Mouse (Mus musculus) kidney, embryonic 14.5 days (tissue): ENCODE measurements around the gene Isg20l2. TPM values are rescaled to one million over a fixed set of nuclear protein-coding genes. Genes with fewer than 3 reads are reported as not detected.
"Not testable (repeated sequence)": the region's sequence is repeated elsewhere in the genome, so short reads cannot be mapped to it uniquely, and the experiment has no call there.

ENCODE experiments used
- ATAC-seq: fragments of 200-750 bp; cut with Nextera tagmentation; 2 replicates; pipeline ENCODE4 v1.8.0; 2017; ENCODE audit warnings: moderate number of reproducible peaks, mild to moderate bottlenecking, moderate TSS enrichment, moderate library complexity; ENCODE audit not compliant: low FRiP score, low TSS enrichment
- H3K27ac ChIP-seq: fragments of 300-500 bp; sonication (generic); 2 replicates; pipeline ENCODE4 v1.5.1; 2014; ENCODE audit warnings: low read depth, mild to moderate bottlenecking, low read length, moderate library complexity, mixed read lengths
- H3K27me3 ChIP-seq: fragments of 300-500 bp; sonication (generic); 2 replicates; pipeline ENCODE4 v1.6.1; 2014; ENCODE audit warnings: mild to moderate bottlenecking, low read length; ENCODE audit not compliant: control insufficient read depth, insufficient read depth
- H3K36me3 ChIP-seq: fragments of 300-500 bp; sonication (generic); 2 replicates; pipeline ENCODE4 v1.6.1; 2014; ENCODE audit warnings: low read length, mixed read lengths; ENCODE audit not compliant: control insufficient read depth, insufficient read depth
- H3K4me1 ChIP-seq: fragments of 300-500 bp; sonication (generic); 2 replicates; pipeline ENCODE4 v1.6.1; 2014; ENCODE audit warnings: low read length, mixed read lengths; ENCODE audit not compliant: control insufficient read depth, insufficient read depth
- H3K4me2 ChIP-seq: fragments of 300-500 bp; sonication (generic); replicated peaks from 2 replicates; pipeline ENCODE4 v1.6.1; 2014; ENCODE audit warnings: low read depth, mild to moderate bottlenecking, low read length
- H3K4me3 ChIP-seq: fragments of 300-500 bp; sonication (generic); 2 replicates; pipeline ENCODE4 v1.5.1; 2014; ENCODE audit warnings: mild to moderate bottlenecking, low read length
- H3K9ac ChIP-seq: fragments of 300-500 bp; sonication (generic); 2 replicates; pipeline ENCODE4 v1.6.1; 2014; ENCODE audit warnings: low read depth, mild to moderate bottlenecking, low read length, moderate library complexity
- H3K9me3 ChIP-seq: fragments of 300-500 bp; sonication (generic); 2 replicates; pipeline ENCODE4 v1.6.1; 2016; ENCODE audit warnings: low read length; ENCODE audit not compliant: control insufficient read depth
- WGBS: fragments of 180-500 bp; shearing (Covaris S2); extraction: QIAGEN DNeasy Blood & Tissue Kit; methylation state at CpG from one replicate; pipeline ENCODE4 v1.1.7; 2014; 5-methylcytosine and 5-hydroxymethylcytosine counted together
- polyA plus RNA-seq: library from polyadenylated mRNA; unstranded; fragments of >200 nt; fragmentation: Nextera tagmentation; extraction: Ambion mirVana; gene quantifications from 2 replicates; pipeline ENCODE4 v1.2.1, GENCODE M21; 2014

Isg20l2 gene
- 34.6 and 45.5 TPM in 2 replicates for polyA plus RNA-seq

DNA sequence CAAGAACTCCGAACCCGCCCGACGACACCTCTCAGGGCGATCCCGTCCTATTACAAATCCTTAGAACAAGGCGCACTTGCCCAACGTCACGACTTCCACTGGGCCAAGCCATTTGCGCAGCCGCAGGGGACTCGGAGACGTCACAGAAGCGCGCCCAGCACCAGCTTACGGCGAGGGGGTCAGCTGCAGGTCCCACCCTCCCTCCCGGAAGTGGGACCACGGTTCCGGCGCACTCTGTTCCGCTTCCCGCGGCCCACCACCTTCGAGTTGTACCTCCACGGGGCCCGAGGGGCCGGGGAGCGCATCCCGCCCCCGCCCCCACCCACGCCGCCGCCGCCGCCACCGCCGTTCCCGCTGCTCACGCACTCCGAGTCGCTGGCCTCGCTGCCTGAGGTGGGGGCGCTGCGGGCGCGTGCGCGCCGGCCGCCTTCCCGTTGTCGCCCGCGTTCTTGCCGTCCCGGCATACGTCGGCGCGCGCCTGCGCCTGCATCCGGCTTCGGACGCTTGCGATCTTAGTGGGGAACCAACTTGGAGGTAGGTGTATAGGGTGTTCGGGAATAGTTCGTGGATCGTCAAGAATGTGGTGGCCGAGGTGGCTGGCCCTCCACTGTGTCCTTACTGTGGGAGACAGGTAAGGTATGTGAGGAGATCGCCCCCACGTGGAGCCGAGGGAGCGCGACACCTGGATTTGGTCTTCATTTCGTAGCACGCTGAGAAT is at the start of gene Isg20l2, which contains the start of gene Rrnad1:
Isg20l2 (plus strand) TSS at position 237 of the 718 bp plus-strand sequence.
Rrnad1 (minus strand) TSS at position 640 of the 718 bp plus-strand sequence.
- ATAC-seq = peak; percentile 98
- H3K36me3 ChIP-seq = peaks cover 60% of the 10 kb centered on the region
- WGBS = under 1% methylated on average over 69 of the region's 78 CpGs

DNA sequence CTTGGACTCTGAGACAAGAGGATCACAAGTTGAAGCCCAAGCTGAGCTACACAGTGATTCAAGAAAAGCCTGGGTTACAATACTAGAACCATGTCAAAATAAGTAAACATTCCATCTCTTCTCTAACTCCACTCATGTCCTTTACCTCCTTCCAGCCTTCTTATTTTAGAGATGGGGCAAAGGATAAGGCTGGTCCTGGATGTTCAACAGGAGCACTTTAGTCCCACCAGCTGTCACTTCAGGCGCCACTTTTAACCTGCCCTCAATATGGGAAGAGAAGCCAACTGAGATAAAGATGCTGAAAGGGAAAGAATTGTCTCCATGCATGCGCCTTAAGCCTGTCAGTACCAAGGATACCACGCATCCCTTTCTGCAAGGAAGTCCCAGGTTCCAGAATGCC is 45.8 kb upstream of the Isg20l2 start:
- H3K4me3 ChIP-seq = peak overlapping the region; percentile 98
- no peaks in the 10 kb centered on the region for H3K9me3 ChIP-seq
- no peaks in the 10 kb centered on the region for H3K27me3 ChIP-seq
- no peak for ATAC-seq
- peak overlapping the region; percentile 85 for H3K4me2 ChIP-seq
- peaks cover 5% of the 10 kb centered on the region; the same call in 1 of the 2 replicates for H3K36me3 ChIP-seq
- H3K9ac ChIP-seq = peak overlapping the region; percentile 95
- no peak overlapping the region for H3K27ac ChIP-seq
- peaks cover 15% of the 10 kb centered on the region for H3K4me1 ChIP-seq
- 5% methylated on average over 3 of the region's 3 CpGs for WGBS

More for the DNA sequence above, at the start of gene Isg20l2, which contains the start of gene Rrnad1:
- peaks cover 7% of the 10 kb centered on the region; the same call in 1 of the 2 replicates for H3K4me1 ChIP-seq
- peak within 1 kb of the TSS; percentile 63 for H3K4me3 ChIP-seq
- no peaks in the 10 kb centered on the region for H3K9me3 ChIP-seq
- H3K27me3 ChIP-seq = no peaks in the 10 kb centered on the region
- H3K4me2 ChIP-seq = peak within 1 kb of the TSS; percentile 79
- H3K27ac ChIP-seq = peak within 1 kb of the TSS; percentile 85
- peak within 1 kb of the TSS; percentile 83 for H3K9ac ChIP-seq

DNA sequence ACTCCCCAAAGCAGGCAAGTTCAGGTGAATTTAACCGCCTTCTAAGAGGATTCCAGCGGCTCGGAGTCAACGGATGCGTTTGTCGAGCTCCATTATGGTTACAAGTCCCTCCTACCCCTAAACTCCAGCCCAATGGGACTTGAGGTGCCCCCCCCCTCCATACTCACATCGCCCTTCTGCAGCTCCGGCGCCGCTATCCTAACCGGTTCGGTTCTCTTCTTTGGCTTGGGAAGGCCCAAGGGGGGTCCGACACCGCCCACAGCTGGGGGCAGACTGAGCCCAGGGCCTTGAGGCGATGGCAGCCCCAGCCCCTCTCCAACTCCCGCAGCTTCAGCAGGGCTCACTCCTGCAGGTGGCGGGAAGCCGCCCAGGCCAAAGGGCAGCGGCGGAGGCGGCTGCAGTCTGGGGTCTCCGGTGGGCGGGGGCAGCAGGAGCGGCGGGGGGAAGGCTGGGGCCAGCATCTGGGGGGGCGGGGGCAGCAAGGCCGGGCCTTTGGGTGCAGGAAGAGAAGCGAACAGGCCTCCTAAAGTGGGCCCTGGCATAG is 45.3 kb upstream of the Isg20l2 start:
- Histone ChIP-seq H3K4me1 (peaks cover 15% of the 10 kb centered on the region), H3K4me2 (peak overlapping the region; percentile 85), H3K36me3 (peaks cover 5% of the 10 kb centered on the region; the same call in 1 of the 2 replicates), H3K9me3 (no peaks in the 10 kb centered on the region), H3K27me3 (no peaks in the 10 kb centered on the region), H3K9ac (peak overlapping the region; percentile 95), H3K27ac (peak overlapping the region; percentile 75), H3K4me3 (peak overlapping the region; percentile 98)
- peak; percentile 48 for ATAC-seq
- under 1% methylated on average over 26 of the region's 28 CpGs for WGBS

DNA sequence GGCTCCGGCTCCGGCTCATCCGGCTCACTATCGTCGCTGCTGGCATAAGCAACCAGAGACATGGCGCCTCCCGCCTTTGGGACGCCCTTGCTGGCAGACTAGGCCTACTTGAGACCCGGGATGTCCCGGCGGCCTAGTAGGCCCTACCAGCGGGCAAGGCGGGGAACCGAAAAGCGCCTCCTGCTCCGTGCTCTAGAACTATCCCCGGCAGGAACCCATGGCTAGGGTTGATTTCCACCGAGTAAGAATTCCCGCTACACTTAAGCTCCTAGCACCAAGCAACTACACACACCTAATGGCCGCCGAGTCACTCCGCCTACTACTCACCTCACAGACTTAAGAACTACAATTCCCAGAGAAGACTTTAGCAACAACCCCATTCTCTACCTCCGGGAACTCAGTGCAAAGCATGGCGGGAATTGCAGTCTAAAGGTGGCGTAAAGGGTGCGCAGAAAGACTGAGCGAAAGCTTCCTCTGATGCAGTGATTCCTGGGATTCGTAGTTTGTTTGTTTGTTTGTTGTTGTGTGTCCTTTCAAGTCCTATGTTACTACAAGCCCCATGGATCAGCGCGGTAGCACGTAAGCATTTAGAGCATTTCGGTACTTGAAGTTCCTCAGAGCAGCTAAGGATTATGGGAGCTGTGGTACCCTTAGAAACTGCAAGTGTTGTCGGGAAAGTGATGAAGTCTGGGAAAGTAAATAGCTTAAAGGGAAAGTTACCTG is 44.7 kb upstream of the Isg20l2 start, which contains the start of gene Prcc:
Prcc (minus strand) TSS at position 328 of the 723 bp plus-strand sequence.
- under 1% methylated on average over 33 of the region's 33 CpGs for WGBS
- H3K36me3 ChIP-seq = peaks cover 3% of the 10 kb centered on the region; the same call in 1 of the 2 replicates
- H3K4me3 ChIP-seq = peak within 1 kb of the TSS; percentile 98
- peak; percentile 96 for ATAC-seq
- no peaks in the 10 kb centered on the region for H3K9me3 ChIP-seq
- no peaks in the 10 kb centered on the region for H3K27me3 ChIP-seq
- H3K9ac ChIP-seq = peak within 1 kb of the TSS; percentile 95
- peaks cover 15% of the 10 kb centered on the region for H3K4me1 ChIP-seq
- H3K4me2 ChIP-seq = peak within 1 kb of the TSS; percentile 85
- peak within 1 kb of the TSS; percentile 75 for H3K27ac ChIP-seq

DNA sequence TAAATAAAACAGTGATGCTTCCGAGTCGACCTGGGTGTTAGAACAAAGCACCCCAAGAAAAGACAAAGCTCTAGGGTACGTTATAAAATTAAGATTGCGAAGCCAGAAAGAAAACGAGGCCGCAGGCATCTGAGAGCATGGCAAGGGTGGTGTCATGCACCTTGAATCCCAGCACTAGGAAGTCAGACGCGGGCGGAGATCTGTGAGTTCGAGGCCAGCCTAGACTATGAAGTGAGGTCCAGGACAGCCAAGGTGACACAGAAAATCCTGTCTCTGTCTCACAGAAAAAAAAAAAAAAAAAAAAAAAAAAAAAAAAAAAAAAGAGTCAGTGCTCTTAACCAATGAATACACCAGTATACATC is 44.1 kb upstream of the Isg20l2 start:
- H3K4me2 ChIP-seq = peak overlapping the region; percentile 42
- H3K4me3 ChIP-seq = peak overlapping the region; percentile 98
- whole genome bisulfite sequencing = 12% methylated on average over 10 of the region's 10 CpGs
- H3K36me3 ChIP-seq = no peaks in the 10 kb centered on the region; the same call in 1 of the 2 replicates
- H3K4me1 ChIP-seq = peaks cover 15% of the 10 kb centered on the region
- peak; percentile 33 for ATAC-seq
- H3K27ac ChIP-seq = no peak overlapping the region
- H3K27me3 ChIP-seq = no peaks in the 10 kb centered on the region
- H3K9ac ChIP-seq = peak overlapping the region; percentile 52; the same call in 1 of the 2 replicates
- H3K9me3 ChIP-seq = no peaks in the 10 kb centered on the region

DNA sequence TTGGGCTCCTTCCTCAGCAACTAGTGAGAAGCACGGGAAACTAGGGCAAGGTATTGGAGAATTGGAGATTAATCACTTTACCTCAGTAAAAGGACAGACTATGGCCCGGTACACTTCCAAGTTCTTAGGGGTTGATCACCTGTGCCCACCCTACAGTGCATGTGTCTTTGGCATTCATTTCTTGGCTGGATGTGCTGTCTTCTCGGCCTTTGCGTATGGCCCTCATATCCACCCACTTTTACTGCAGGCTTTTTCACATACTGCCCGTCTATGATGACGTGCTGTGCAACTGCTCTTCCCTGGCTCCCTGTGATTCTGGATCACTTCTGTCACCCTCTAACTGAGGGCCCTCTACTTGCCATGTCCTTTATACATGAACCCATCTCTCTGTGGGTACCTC is 43.7 kb upstream of the Isg20l2 start:
- WGBS = 85% methylated on average over 6 of the region's 6 CpGs
- Histone ChIP-seq H3K27me3 (no peaks in the 10 kb centered on the region), H3K9ac (peak overlapping the region; percentile 52; the same call in 1 of the 2 replicates), H3K4me1 (peaks cover 15% of the 10 kb centered on the region), H3K4me2 (no peak overlapping the region; the same call in 1 of the 2 replicates), H3K36me3 (no peaks in the 10 kb centered on the region; the same call in 1 of the 2 replicates), H3K9me3 (no peaks in the 10 kb centered on the region), H3K4me3 (peak overlapping the region; percentile 98; the same call in 1 of the 2 replicates), H3K27ac (no peak overlapping the region)
- ATAC-seq = no peak

DNA sequence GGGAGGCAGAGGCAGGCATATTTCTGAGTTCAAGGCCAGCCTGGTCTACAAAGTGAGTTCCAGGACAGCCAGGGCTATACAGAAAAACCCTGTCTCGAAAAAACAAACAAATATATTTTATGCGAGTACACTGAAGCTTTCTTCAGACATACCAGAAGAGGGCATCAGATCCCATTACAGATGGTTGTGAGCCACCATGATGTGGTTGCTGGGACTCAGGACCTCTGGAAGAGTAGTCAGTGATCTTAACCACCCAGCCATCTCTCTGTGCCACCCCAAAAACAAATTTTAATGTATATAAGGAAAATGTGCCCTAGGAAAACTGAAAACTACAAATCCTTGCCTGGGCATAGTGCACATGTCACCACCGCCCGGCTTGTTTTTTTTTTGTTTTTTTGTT is 42.7 kb upstream of the Isg20l2 start:
- ATAC-seq, H3K27ac ChIP-seq, H3K4me2 ChIP-seq, H3K9ac ChIP-seq, H3K9me3 ChIP-seq, H3K4me3 ChIP-seq, H3K36me3 ChIP-seq, H3K27me3 ChIP-seq: not testable (repeated sequence)
- peaks cover 15% of the 10 kb centered on the region for H3K4me1 ChIP-seq
- WGBS = 82% methylated on average over 4 of the region's 4 CpGs

DNA sequence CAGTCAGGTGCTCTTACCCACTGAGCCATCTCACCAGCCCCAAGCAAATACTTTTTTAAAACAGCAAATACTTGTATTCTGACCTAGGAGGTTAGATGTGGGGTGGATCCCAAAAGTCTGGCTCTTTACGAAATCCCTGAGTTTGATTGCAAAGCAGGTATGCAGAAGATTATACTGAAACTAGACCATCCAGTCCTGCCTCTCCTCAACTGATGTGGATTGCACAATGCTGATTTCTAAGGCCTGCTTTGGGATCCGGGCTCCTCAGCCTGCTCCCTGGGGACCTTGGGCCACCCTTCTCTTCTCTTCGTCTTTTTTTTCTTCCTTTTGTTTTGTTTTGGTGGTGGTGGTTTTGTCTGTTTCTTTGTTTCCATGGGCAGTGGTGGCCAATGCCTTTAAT is 38.6 kb upstream of the Isg20l2 start:
- no peak overlapping the region for H3K9ac ChIP-seq
- H3K36me3 ChIP-seq = no peaks in the 10 kb centered on the region
- ATAC-seq = no peak
- H3K4me2 ChIP-seq = no peak overlapping the region
- H3K9me3 ChIP-seq = no peaks in the 10 kb centered on the region
- WGBS = 69% methylated on average over 3 of the region's 3 CpGs
- H3K4me3 ChIP-seq = no peak overlapping the region
- H3K27ac ChIP-seq = no peak overlapping the region
- no peaks in the 10 kb centered on the region for H3K4me1 ChIP-seq
- H3K27me3 ChIP-seq = no peaks in the 10 kb centered on the region
